Mouse (Mus musculus) C2C12 (cell line): Measurements from ENCODE around the gene Upp1.

Experiments
- CEBPB ChIP-seq: IDR thresholded peaks from one replicate; pipeline ENCODE4 v1.6.1; 2011; ENCODE audit warnings: low read depth, mild to moderate bottlenecking, control low read depth, moderate library complexity
- CTCF ChIP-seq: IDR thresholded peaks from one replicate; pipeline ENCODE4 v1.5.1; 2011; ENCODE audit not compliant: control insufficient read depth, insufficient read depth, insufficient read length
- FOSL1 ChIP-seq: IDR thresholded peaks from one replicate; pipeline ENCODE4 v1.8.0; 2011; ENCODE audit warnings: mild to moderate bottlenecking, low read length; ENCODE audit not compliant: poor library complexity, insufficient read depth, severe bottlenecking
- MAX ChIP-seq: IDR thresholded peaks from one replicate; pipeline ENCODE4 v1.6.1; 2011; ENCODE audit warnings: mild to moderate bottlenecking, control low read depth
- MYOD1 ChIP-seq: IDR thresholded peaks from one replicate; pipeline ENCODE4 v1.6.1; 2011; ENCODE audit warnings: low read depth; ENCODE audit not compliant: control insufficient read depth, insufficient read length
- MYOG ChIP-seq: IDR thresholded peaks from one replicate; pipeline ENCODE4 v1.6.1; 2011; ENCODE audit not compliant: control insufficient read depth, insufficient read length; ENCODE audit errors: extremely low read depth
- USF1 ChIP-seq: IDR thresholded peaks from one replicate; pipeline ENCODE4 v1.6.1; 2011; ENCODE audit warnings: low read depth, mild to moderate bottlenecking, control low read depth, moderate library complexity

DNA sequence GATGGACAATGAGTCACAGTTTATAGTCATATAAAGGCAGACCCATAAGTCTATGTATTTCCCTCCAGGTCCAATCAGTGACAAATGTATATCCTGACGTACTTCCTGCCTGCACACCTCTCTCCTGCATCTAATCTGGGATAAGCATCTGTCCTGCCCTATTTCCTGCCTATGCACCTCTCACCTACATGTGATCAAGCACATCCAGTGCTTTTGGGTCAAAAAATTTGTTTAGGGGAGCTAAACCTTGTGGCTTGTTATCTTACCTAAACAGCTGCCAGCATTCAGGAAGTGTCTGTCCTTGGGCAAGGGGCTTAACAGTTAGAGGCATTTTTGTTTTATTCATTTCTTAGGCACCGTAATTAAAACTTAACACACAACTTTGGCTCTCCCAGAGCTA lies 4.7 kb upstream of the Upp1 start:
- TF ChIP-seq MAX: no peak
- no peak for TF ChIP-seq USF1
- no peak for TF ChIP-seq MYOG
- TF ChIP-seq CTCF: no peak
- no peak for TF ChIP-seq MYOD1
- TF ChIP-seq FOSL1: no peak
- TF ChIP-seq CEBPB: no peak
